Mouse (Mus musculus): ENCODE results near the gene Trim2. TPM values are rescaled to one million over a fixed set of nuclear protein-coding genes. Genes with fewer than 3 reads are reported as not detected.
A peak's percentile ranks its signal among the peaks of the same experiment; 100 is the strongest.

The Trim2 gene
- polyA plus RNA-seq, 1 experiment = 0.53 TPM

GRCm38 (mm10) chr3:84262804-84263203, 43.9 kb downstream of the Trim2 start:
- Histone ChIP-seq H3K4me3 (ENCODE audit: control insufficient read depth, low read depth, low read length) (no peak overlapping the region), H3K27ac (ENCODE audit: control insufficient read depth, insufficient read depth, low read depth, low read length) (no peak overlapping the region), H3K27me3 (ENCODE audit: control insufficient read depth, insufficient read depth, low read length) (peaks cover 6% of the 10 kb centered on the region), H3K4me1 (ENCODE audit: control insufficient read depth, insufficient read depth, low read length) (peaks cover 5% of the 10 kb centered on the region), H3K36me3 (ENCODE audit: control insufficient read depth, insufficient read depth, low read length) (no peaks in the 10 kb centered on the region)
- no peak for TF ChIP-seq POLR2A (IDR thresholded peaks at IDR 0.05; ENCODE audit: control insufficient read depth, low read depth, low read length)
- TF ChIP-seq CTCF (IDR thresholded peaks at IDR 0.05; ENCODE audit: control insufficient read depth, insufficient read depth, insufficient replicate concordance, low read depth, low read length) = no peak

DNA sequence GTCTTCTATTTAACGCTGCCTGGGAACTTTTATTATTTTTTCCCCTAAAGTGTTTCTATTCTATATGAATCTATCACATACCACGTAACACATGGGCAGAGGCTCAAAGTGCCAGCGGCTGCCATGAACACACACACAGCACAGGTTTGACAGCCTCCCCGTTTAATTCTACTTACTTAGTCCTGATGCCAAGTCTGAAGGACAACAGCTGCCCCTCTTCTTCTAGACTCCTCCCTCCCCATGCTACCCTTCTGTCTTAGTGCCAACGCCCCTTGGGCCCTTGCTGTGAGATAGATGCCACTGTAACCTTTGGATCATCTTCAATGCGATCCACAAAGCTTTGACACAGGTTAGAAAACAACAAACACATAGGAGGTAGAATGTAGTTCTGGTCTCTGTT, 44.8 kb downstream of the Trim2 start:
- Histone ChIP-seq H3K27me3 (ENCODE audit: control insufficient read depth, insufficient read depth, low read length) (peaks cover 6% of the 10 kb centered on the region), H3K4me1 (ENCODE audit: control insufficient read depth, insufficient read depth, low read length) (peaks cover 5% of the 10 kb centered on the region)

GRCm38 (mm10) chr3:84260837-84261236, 45.8 kb downstream of the Trim2 start:
- peaks cover 5% of the 10 kb centered on the region for H3K4me1 ChIP-seq (ENCODE audit: control insufficient read depth, insufficient read depth, low read length)

More for the DNA sequence above, 44.8 kb downstream of the Trim2 start:
- no peak for TF ChIP-seq CTCF (IDR thresholded peaks at IDR 0.05; ENCODE audit: control insufficient read depth, insufficient read depth, insufficient replicate concordance, low read depth, low read length)
- TF ChIP-seq POLR2A (IDR thresholded peaks at IDR 0.05; ENCODE audit: control insufficient read depth, low read depth, low read length) = no peak
- Histone ChIP-seq H3K36me3 (ENCODE audit: control insufficient read depth, insufficient read depth, low read length) (no peaks in the 10 kb centered on the region), H3K27ac (ENCODE audit: control insufficient read depth, insufficient read depth, low read depth, low read length) (no peak overlapping the region), H3K4me3 (ENCODE audit: control insufficient read depth, low read depth, low read length) (no peak overlapping the region)

GRCm38 (mm10) chr3:84260024-84260535, 46.6 kb downstream of the Trim2 start:
- Histone ChIP-seq H3K36me3 (ENCODE audit: control insufficient read depth, insufficient read depth, low read length) (no peaks in the 10 kb centered on the region), H3K4me1 (ENCODE audit: control insufficient read depth, insufficient read depth, low read length) (peaks cover 5% of the 10 kb centered on the region), H3K4me3 (ENCODE audit: control insufficient read depth, low read depth, low read length) (peak overlapping the region; percentile 58), H3K27ac (ENCODE audit: control insufficient read depth, insufficient read depth, low read depth, low read length) (no peak overlapping the region), H3K27me3 (ENCODE audit: control insufficient read depth, insufficient read depth, low read length) (peaks cover 6% of the 10 kb centered on the region)
- TF ChIP-seq CTCF (IDR thresholded peaks at IDR 0.05; ENCODE audit: control insufficient read depth, insufficient read depth, insufficient replicate concordance, low read depth, low read length) (no peak), POLR2A (IDR thresholded peaks at IDR 0.05; ENCODE audit: control insufficient read depth, low read depth, low read length) (no peak)

More at GRCm38 (mm10) chr3:84260837-84261236, 45.8 kb downstream of the Trim2 start:
- TF ChIP-seq POLR2A (IDR thresholded peaks at IDR 0.05; ENCODE audit: control insufficient read depth, low read depth, low read length) (no peak), CTCF (IDR thresholded peaks at IDR 0.05; ENCODE audit: control insufficient read depth, insufficient read depth, insufficient replicate concordance, low read depth, low read length) (no peak)
- H3K27me3 ChIP-seq (ENCODE audit: control insufficient read depth, insufficient read depth, low read length) = peaks cover 6% of the 10 kb centered on the region
- H3K36me3 ChIP-seq (ENCODE audit: control insufficient read depth, insufficient read depth, low read length) = no peaks in the 10 kb centered on the region
- H3K4me3 ChIP-seq (ENCODE audit: control insufficient read depth, low read depth, low read length) = no peak overlapping the region
- H3K27ac ChIP-seq (ENCODE audit: control insufficient read depth, insufficient read depth, low read depth, low read length) = no peak overlapping the region

- H3K27ac ChIP-seq (ENCODE audit: control insufficient read depth, insufficient read depth, low read depth, low read length) = peak overlapping the region; percentile 25; the same call in 1 of the 2 replicates
- no peaks in the 10 kb centered on the region for H3K36me3 ChIP-seq (ENCODE audit: control insufficient read depth, insufficient read depth, low read length)
- TF ChIP-seq CTCF (IDR thresholded peaks at IDR 0.05; ENCODE audit: control insufficient read depth, insufficient read depth, insufficient replicate concordance, low read depth, low read length) (no peak), POLR2A (IDR thresholded peaks at IDR 0.05; ENCODE audit: control insufficient read depth, low read depth, low read length) (no peak)
- peak overlapping the region; percentile 88 for H3K4me3 ChIP-seq (ENCODE audit: control insufficient read depth, low read depth, low read length)
- H3K27me3 ChIP-seq (ENCODE audit: control insufficient read depth, insufficient read depth, low read length) = peaks cover 6% of the 10 kb centered on the region
- H3K4me1 ChIP-seq (ENCODE audit: control insufficient read depth, insufficient read depth, low read length) = peaks cover 5% of the 10 kb centered on the region
Measured at GRCm38 (mm10) chr3:84259281-84260023, 47.2 kb downstream of the Trim2 start.

GRCm38 (mm10) chr3:84258518-84259031, 48.1 kb downstream of the Trim2 start:
- TF ChIP-seq CTCF (IDR thresholded peaks at IDR 0.05; ENCODE audit: control insufficient read depth, insufficient read depth, insufficient replicate concordance, low read depth, low read length) = no peak
- TF ChIP-seq POLR2A (IDR thresholded peaks at IDR 0.05; ENCODE audit: control insufficient read depth, low read depth, low read length) = no peak
- H3K36me3 ChIP-seq (ENCODE audit: control insufficient read depth, insufficient read depth, low read length) = no peaks in the 10 kb centered on the region
- H3K4me1 ChIP-seq (ENCODE audit: control insufficient read depth, insufficient read depth, low read length) = peaks cover 5% of the 10 kb centered on the region
- peaks cover 6% of the 10 kb centered on the region for H3K27me3 ChIP-seq (ENCODE audit: control insufficient read depth, insufficient read depth, low read length)
- H3K27ac ChIP-seq (ENCODE audit: control insufficient read depth, insufficient read depth, low read depth, low read length) = no peak overlapping the region
- H3K4me3 ChIP-seq (ENCODE audit: control insufficient read depth, low read depth, low read length) = no peak overlapping the region

- no peak overlapping the region for H3K27ac ChIP-seq (ENCODE audit: control insufficient read depth, insufficient read depth, low read depth, low read length)
Measured at GRCm38 (mm10) chr3:84257989-84258517, 48.6 kb downstream of the Trim2 start.

More at GRCm38 (mm10) chr3:84257989-84258517, 48.6 kb downstream of the Trim2 start:
- Histone ChIP-seq H3K4me1 (ENCODE audit: control insufficient read depth, insufficient read depth, low read length) (peaks cover 5% of the 10 kb centered on the region), H3K36me3 (ENCODE audit: control insufficient read depth, insufficient read depth, low read length) (no peaks in the 10 kb centered on the region), H3K27me3 (ENCODE audit: control insufficient read depth, insufficient read depth, low read length) (peaks cover 6% of the 10 kb centered on the region), H3K4me3 (ENCODE audit: control insufficient read depth, low read depth, low read length) (no peak overlapping the region)
- TF ChIP-seq POLR2A (IDR thresholded peaks at IDR 0.05; ENCODE audit: control insufficient read depth, low read depth, low read length) (no peak), CTCF (IDR thresholded peaks at IDR 0.05; ENCODE audit: control insufficient read depth, insufficient read depth, insufficient replicate concordance, low read depth, low read length) (no peak)

Data from testis, adult 2 months (tissue).